Mouse (Mus musculus) cerebral cortex, adult 2 months (tissue): ENCODE data around the gene Mms22l.

ENCODE experiments used
- WGBS: fragments of 180-500 bp; shearing (Covaris S2); methylation state at CpG from one replicate; pipeline ENCODE4 v1.1.7; 2018; 5-methylcytosine and 5-hydroxymethylcytosine counted together

The Mms22l gene

DNA sequence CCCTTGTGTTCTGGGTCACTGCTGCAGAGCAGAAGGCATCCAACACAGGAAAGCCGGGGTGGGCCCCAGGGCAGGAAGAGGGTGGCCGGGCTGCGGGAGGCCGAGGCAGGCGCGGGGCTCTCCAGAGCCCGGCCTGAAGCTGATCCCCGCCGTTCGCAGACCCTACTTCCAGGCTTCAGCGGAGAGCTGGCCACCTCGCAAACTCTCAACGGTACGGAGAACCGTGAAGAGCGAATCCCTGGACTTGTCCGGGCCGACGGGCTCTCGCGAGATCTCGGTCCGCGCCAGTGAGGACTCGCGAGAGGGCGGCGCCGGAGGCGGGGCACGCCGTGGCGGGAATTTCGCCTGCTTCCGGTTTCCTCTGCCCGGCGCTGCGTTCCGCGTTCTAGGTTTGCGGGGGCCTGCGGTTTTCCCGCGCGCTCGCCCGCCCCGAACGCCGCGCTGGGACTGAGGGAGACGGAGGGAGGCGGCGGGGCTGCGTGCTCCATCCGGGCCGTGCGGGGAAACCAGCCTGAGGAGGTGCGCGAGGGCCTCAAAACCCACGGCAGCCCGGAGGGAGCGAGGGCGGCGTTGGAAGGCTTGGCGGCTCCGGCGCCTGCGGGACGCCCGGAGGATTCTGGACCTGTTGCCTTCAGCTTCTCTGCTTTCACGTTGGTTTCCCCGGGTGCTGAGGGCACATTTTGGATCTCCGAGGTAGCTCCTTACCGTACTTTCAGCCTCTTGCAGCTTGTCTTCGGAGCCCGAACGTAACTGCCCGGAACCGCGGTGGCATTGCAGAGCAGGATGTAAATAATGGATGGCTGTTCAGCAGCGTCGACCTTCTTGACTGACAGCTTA is at the start of gene Mms22l:
Mms22l (plus strand) TSS at position 336 of the 837 bp plus-strand sequence.
- under 1% methylated on average over 83 of the region's 83 CpGs for WGBS

DNA sequence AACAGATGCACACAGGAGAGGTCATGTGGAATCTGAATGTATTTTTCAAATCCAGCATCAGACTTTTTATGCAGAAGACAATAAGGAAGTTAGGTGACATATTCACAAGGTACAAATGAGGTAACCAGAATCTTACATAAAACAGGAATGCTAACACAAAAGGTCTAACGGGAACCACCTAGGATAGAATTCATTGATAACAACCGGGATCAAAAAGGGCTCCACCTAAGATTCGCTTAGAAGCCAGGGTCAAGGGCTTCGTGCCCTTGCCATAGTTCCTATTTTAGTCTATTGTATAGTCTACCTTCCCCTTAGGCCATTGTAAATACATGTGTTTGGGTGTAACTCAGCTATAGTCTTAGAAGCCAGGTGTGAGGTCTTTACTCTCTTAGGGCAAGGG is 12.2 kb upstream of the Mms22l start:
- 95% methylated on average over 4 of the region's 4 CpGs for WGBS

DNA sequence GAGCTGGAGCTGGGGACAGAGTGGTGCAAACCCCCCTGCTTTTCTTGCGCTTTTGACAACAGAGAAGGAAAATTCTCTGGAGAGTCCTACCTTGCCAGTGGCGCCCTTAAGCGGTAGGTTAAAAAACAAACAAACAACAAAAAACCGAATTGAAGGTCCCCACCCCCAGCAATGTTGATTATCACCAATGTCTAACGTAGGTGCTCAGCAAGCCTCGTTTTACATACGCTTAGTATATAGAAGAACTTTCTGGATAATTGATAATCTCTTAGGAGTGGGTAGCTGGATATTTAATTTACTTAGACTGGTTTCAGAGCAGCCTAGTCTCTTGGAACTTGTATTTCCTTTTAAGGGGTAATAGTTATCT is 685 bp downstream of the Mms22l start:
- WGBS: under 1% methylated on average over 7 of the region's 7 CpGs

DNA sequence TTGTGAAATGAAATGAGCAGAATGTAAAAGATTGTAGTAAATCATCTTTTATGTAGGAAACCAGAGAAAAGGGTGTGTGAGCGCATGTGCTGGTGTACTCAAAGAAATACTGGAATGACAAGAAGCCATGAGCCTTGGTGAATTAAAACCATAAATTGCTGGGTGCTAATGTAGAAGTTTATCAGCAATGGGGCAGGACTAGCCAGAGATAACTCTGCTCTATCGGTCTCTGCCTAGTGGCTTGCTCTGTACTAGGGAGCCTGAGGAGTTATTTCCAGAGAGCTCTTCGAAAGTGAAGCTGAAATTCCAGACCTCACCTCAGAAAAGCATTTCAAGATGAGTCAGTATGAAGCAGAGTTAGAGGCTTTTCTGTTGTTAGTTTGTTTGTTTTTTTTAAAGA is 12.9 kb downstream of the Mms22l start:
- 96% methylated on average over 3 of the region's 3 CpGs for WGBS

DNA sequence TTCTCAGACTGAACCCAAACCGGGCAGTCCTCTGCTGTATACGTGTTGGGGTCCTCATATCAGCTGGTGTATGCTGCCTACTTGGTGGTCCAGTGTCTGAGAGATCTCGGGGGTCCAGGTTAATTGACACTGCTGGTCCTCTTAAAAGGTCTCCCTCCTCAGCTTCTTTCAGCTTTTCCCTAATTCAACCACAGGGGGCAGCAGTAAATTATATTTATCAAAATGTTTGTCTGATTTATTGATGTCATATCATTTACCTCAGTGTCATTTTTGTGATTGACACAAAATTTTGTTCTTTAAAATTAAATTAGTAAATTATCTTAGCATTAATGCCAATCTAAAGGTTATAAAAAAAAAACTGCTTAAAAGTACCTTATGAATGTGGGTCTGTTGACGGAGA is 40.7 kb downstream of the Mms22l start:
- WGBS: 80% methylated on average over 4 of the region's 4 CpGs

DNA sequence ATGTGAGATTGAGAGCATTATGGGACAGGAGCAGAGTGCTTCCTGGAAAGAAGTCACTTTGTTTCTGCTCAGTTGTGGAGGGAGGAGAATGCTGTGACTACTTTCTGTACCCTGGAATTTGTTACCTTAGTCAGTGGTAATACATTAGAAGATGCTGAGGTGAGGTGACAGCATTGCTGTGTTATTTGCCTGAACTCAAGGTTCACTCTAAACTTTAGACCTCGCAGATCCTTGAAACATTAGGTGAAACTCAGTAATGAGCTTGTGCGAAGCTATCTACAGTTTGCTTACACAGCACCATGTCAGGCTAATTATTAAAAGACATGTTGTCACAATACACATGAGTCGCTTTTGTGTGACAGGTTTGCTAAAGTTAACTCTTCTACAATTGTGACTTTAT is 47.2 kb downstream of the Mms22l start:
- WGBS: 92% methylated on average over 3 of the region's 3 CpGs

DNA sequence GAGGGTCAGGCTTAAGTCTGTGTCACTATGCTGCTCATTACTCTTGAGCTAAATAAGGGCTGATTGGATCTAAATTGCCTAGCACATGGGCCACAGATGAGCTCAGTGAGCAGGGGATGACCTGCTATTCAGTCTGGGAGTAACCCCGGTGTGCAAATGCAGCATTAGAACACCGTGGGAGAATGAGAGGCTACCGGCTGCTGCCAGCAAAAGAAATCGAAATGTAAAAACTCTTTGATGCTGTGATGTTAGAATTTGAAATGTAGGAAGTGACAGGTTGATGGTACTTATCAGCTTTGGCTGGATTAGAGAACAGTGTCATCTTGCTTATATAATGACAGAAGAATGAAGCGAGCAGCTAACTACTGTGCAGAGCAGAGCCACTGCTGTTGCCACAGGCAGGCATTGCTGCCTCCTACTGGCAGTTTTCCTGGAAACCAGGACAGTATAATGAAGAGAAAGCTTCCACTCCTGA is 48.5 kb downstream of the Mms22l start:
- WGBS: 20% methylated on average over 5 of the region's 5 CpGs

DNA sequence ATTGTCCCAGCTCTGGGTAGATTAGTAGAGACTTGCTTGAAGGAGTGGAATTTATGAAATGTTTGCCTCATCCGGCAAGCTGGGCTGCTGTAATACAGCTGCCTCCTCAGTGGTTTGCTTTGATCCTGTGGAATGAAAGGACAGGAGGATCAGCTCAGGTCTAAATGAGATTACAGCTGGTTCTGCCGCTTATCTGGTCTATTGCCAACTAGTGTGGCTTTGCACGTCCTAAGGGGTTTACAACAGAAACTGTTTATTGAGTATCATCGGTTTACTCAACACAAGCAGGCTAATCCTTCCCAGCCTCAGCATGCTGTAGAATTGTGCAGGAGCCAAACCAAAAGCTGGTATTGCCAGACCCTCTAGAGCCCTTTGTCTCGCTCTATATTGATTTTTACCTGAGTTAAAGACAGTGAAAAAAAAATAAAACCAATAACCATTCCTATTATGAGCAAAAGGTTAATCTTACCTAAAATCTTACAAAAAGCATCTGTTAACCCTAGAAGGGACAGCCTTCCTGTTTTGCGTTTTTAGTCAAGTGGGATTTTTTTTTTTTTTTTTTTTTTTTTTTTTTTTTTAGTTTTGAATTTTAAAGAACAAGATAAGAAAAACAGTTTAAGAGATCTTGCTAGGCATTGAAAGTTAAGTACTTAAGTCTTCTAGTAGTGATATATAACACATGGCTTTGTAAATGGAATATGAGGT is 60.0 kb downstream of the Mms22l start:
- WGBS: 60% methylated on average over 6 of the region's 6 CpGs

DNA sequence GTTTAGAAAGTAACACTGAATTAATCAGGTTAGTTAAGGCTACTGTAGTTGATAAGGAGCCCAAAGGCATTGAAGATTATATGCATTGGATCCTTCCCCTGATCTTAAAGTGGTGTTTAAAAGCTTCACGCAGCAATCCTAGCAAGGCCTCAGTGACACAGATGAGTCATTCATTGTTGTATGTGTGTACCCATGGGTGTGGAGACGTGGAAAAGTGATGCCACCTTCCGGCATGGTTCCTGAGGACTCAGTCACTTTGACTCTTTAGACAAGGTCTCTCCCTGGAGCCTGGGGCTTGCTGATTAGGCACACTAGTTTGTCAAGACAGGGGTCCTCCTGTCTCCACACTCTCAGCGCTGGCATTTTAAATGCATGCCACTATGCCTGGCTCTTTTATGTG is 60.9 kb downstream of the Mms22l start:
- 89% methylated on average over 4 of the region's 4 CpGs for WGBS

DNA sequence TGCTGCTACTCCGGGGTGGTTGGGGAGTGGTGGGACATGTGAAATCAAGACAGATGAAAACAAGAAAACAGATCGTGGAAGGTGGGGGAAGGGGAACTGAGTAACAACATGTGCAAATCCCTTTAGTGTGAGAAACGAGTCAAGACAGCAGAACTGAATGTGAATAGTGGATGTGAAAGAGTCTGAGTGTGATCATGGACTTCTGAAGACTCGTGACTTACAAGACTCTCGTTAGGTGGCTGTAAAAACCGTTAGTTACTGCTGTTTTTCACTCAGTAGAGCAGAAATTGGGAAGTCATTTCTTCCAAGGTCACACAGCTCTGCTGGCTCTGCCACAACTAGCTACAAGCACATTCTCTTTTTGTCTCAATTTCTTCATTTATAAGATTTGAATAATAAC is 71.8 kb downstream of the Mms22l start:
- WGBS: 62% methylated on average over 6 of the region's 6 CpGs

DNA sequence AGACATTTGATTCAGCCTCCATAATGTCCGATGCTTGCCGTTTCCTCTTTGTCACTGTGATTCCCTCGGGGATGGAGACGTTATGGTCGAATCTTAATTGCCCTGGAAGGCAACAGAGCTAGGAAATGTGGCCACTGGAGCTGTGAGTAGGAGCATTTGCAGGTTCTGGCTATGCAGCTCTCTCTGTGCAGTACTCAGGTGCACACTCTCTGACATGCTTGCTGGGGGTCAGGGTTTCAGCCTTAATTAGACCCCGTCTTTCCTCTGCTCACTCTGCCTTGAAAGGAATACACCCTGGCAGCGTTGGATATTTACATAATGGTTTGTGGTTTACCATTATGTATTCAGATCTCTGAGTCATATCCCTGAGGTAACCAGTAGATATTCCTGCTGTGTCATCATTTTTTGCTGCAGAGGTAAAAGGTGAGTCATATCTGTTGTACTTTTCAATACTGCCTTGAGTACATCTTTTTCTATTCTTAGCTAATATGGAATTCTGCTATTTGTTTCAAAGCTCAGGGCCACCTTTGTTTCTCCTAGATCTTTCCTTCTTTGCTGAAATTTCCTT is 72.8 kb downstream of the Mms22l start:
- 91% methylated on average over 7 of the region's 7 CpGs for WGBS

DNA sequence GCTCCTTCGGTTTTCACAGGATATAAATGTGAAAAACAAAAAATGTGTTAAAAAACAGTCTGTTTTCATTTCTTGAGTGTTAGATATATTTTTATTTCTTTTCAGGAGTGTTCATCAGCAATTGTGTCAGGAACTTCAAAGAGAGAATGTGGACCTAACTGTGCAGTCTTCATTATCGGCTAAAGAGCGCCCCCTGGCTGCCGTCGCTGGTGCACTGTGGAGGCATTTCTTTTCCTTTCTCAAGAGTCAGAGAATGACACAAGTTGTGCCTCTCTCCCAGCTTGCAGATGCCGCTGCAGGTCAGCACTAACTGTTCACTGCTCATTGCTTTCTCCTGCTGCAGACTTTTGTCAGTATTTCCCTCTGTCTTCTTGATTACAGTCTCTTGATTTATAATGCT is 78.0 kb downstream of the Mms22l start:
- WGBS: 7% methylated on average over 6 of the region's 6 CpGs

DNA sequence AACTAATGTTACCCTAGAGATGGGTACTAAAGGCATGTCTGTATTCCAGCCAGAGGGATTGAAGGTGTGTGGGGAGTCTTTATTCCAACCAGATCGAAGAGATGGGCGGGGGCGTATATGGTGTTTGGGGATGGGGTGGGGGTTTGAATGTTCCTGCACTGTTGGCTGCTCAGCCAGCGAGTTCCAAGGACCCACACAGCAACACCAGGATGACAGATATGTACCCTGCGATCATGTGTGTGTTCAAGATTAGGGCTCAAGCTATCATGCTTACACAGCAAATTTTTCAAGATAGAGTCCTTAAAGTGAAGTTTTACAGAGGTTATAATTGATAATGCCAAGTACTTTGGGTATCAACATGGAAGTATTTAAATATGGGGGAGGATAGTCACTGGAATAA is 81.3 kb downstream of the Mms22l start:
- 96% methylated on average over 5 of the region's 5 CpGs for WGBS

DNA sequence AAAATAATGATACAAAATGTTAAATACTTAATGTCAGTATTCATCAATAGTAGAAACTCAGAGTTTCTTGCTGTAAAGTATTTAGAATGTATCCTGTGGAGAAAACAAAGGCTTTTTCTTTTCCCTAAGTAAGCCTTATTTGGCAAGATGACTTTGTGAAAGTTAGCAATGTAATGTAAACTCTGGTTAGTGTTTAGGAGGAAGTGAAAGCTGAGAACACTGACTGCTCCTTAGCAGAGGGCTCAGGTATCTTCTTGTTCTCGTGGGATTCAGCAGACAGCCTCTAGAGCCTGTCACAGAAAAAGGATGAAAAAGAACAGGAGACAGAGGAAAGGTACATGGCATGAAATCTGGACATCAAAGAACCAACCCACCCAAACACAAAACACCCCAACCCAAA is 86.0 kb downstream of the Mms22l start:
- 82% methylated on average over 1 of the region's 1 CpGs for WGBS

DNA sequence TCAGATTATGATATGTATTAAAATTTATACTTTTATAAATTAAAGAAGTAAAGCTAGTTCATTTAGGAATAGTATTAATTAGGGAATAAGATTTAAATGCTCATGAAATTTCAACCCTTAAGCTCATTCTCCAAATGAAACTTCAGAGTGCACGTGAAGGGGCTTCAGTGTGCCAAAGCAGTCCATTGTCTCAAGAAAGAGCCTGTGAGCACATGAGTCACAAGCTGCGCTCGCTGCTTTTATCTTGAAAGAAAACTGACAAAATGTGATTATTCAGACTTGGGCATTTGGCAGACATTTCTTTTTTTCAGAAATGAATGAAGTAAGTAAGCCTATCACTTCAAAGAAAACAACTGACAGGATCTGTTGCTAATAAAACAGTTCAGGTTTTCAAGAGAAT is 87.7 kb downstream of the Mms22l start:
- WGBS: 64% methylated on average over 3 of the region's 3 CpGs

DNA sequence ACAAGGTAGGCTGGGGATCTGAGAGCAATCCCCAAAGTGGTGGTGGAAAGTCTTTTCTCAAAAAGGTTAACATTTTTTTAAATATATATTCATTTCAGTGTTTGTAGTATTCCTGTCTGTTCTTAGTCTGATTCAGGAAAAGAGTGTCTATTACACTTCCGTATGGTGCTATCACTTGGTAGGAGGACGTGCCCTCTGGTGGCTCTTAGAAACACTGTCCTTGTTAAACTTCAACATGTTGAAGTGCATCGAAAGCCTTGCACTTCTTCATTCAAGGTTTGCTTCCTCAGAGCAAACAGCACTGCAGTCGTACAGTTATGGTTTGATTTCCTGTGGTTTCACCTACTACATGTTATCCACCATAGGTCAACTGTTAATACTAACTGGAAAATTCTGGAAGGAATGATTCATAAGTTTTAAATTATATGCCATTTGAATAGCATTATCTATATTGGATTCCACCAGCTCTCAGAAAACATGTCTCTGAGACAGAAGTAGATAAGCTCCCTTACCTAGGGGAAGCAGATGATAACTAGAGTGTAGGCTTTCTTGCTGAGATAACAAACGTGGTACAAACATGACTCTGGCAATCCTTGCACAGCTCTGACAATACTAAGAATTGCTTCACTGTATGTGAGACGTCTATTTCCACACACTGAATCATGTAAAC is 100.8 kb downstream of the Mms22l start:
- 91% methylated on average over 6 of the region's 6 CpGs for WGBS

DNA sequence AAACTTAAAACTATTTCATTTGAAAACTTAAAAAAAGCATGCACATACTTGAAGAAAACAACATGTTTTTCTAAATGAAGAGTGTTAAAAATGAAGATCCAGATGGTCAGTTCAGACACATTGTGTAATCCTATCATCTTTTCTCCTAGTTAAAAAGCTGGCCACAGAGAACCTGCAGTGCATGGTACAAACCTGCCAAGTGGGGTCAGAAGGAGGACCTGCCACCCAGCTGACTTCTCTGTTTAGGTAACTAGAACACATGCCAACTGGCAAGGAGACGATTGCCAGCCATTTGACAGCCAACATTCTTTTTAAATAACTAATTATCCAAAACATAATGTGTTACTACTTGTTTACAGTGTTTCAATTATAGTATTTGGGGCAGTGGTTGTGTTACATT is 102.4 kb downstream of the Mms22l start:
- WGBS: 59% methylated on average over 1 of the region's 1 CpGs

DNA sequence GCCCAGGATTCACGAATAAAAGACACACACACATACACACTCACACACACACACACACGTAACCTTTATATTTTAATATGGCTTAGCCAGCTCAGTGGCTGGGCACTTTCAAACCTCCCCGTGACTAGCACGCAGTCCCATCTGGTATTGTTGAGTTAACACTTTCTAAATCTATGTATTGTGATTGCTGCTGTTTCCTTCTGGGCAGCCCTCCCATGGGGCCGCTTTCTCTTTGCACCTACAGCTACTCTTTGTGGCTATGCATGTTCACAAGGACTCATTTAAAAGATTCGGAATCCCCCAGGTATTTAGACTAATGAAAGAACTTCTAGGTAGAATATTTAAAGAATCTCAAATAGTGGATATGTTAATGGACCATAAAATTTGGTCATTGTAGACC is 105.5 kb downstream of the Mms22l start:
- 78% methylated on average over 6 of the region's 6 CpGs for WGBS

DNA sequence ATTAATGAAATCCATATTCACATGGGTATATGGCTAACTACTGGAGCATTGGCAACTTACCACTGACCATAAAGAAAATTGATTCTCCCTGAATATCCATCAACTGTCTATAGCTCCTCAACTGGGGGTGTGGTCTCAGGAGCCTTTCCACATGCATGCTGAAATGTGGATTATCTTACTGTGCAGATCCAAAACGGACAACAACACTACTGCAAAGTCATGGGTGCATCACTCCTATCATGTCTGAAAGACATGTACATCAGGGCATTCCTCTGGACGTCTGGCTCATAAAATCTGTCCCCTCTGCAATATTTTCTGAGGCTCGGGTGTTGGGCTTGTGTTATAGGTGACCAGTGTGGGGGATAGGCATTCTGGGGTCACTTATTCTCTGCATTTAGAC is 112.8 kb downstream of the Mms22l start:
- 91% methylated on average over 3 of the region's 3 CpGs for WGBS

DNA sequence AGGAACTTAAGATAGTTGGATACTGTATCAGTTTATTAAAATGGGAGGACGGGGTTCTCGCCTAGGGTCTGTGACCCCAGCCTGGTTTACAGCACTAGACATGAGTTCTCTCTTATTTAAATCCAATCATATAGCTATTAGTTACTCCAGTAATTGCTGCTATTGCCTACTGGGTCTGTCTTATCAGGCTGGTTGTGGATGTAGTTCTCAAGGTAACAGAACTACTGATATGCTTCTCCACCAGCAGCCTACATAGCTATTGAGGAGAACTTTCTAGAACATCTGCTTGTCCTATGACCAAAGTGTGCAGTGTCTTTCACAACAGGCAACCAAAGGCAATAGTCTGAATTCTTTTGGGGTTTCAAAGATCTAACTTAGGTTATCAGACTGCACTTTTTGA is 113.3 kb downstream of the Mms22l start:
- WGBS: 100% methylated on average over 2 of the region's 2 CpGs

DNA sequence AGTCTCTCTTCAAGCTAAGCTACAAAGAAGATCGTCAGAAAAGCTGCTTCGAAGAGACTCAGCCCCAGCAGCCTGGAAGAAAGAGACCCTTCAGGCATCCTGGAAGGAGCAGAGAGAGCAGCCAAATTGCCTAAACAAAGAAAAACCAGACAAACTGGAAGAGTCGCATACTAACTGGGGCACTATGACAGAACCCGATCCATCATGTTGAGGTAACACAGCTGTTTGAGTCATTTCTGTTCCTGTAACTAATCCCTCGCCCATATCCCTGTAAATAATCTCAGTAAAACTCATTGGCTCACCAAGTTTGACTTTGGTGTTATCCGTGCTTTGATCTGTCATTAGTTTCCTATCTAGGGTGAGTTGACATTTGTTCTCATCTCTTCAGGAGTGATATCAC is 123.8 kb downstream of the Mms22l start:
- WGBS: 70% methylated on average over 6 of the region's 6 CpGs

DNA sequence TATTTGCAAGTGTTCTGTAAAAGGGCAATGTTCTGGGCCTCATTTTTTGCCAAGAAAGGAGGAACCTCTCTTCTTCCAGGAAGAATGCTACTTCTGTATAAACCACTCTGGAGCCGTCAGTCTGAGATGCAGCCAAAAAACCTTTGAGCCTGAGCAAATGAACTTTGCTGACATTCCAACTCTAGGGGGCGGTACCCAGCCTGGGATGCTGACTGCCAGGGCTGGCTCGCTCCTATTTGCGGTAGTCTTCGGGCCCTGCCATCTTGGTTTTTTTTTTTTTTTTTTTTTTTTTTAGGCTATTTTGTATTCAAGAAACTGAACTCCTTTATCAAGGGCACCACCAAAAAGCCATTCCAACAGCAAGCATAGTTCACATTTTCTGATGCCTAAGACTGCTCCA is 124.2 kb downstream of the Mms22l start:
- 67% methylated on average over 5 of the region's 5 CpGs for WGBS
